Mouse (Mus musculus) liver, adult 2 months (tissue): Measurements from ENCODE around the gene Foxb1.

Experiments used
- CTCF ChIP-seq: fragments of 200-500 bp; IDR thresholded peaks from 2 replicates; pipeline ENCODE4 v1.5.1; 2011; ENCODE audit warnings: low read depth, low read length, control low read depth
- POLR2A ChIP-seq: fragments of 200-500 bp; IDR thresholded peaks from 2 replicates; pipeline ENCODE4 v1.6.1; 2011; ENCODE audit warnings: low read length, control low read depth; ENCODE audit not compliant: insufficient read depth; ENCODE audit errors: extremely low read depth

- TF ChIP-seq POLR2A: no peak
- no peak for TF ChIP-seq CTCF
Measured at GRCm38 (mm10) chr9:69712714-69713525, 47.8 kb downstream of the Foxb1 start.
